Mouse (Mus musculus): ENCODE results near the gene Aqp5.

DNA sequence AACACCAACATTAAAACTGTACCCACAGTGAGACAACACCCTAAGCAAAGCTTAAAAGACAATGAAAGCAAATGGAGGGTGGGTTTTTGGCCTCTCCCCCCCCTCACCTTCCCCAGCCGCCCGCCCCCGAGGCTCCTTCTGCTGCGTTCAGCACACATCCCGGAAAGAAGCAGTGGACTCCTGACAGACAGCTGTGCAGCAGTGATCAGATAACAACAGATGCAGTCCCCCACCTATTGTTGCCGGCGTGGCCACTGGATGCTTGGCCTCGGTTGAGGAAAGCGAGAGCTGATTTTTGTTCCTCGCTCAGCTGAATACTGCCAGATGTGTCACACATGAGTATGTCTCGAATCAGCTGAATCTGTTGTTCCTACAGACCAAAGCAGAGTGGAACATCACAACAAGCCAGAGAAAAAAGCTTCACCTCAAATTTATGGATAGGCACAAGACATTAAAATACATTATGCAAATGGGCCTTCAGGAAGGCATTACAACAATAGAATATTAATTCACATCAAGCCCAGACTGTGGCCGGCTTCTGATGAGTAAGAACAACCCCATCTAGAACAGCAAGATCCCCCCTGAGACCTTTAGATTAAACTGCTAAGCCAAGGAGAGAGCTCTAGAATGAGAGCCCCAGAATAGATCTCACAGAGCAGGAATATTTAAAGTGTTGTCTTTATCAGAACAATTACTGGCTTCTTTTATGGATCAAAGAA, 47.0 kb downstream of the Aqp5 start:
- no peak for TF ChIP-seq CTCF (IDR thresholded peaks at IDR 0.05; ENCODE audit: low read depth)
- no peak for TF ChIP-seq EP300 (optimal IDR thresholded peaks at IDR 0.05)
